Mouse (Mus musculus) heart, adult 2 months (tissue): ENCODE measurements at regions not wholly inside any gene's neighbourhood (a gene's known extent, or its start where the extent isn't known, plus 50 kb on each side); places are given as distances from the start of the nearest gene placed in this dataset.

Experiments
- DNase-seq, 2 experiments: peaks; one replicate each; pipeline ENCODE4 v3.0.0; 2021
- H3K27ac ChIP-seq: fragments of 200-600 bp; 2 replicates; pipeline ENCODE4 v1.8.1; 2022
- H3K27me3 ChIP-seq: fragments of 200-500 bp; 2 replicates; pipeline ENCODE4 v1.6.1; 2012; ENCODE audit warnings: mild to moderate bottlenecking, low read length, inconsistent platforms, mixed read lengths; ENCODE audit not compliant: control insufficient read depth, insufficient read depth
- H3K36me3 ChIP-seq: fragments of 200-500 bp; 2 replicates; pipeline ENCODE4 v1.6.1; 2012; ENCODE audit warnings: low read length, inconsistent platforms; ENCODE audit not compliant: control insufficient read depth, insufficient read depth
- H3K4me1 ChIP-seq: fragments of 200-500 bp; 2 replicates; pipeline ENCODE4 v1.6.1; 2011; ENCODE audit warnings: low read length; ENCODE audit not compliant: control insufficient read depth, insufficient read depth
- H3K4me3 ChIP-seq: fragments of 200-600 bp; 2 replicates; pipeline ENCODE4 v1.8.1; 2022
- H3K79me2 ChIP-seq: fragments of 200-500 bp; replicated peaks from 2 replicates; pipeline ENCODE4 v1.6.1; 2012; ENCODE audit warnings: mild to moderate bottlenecking, inconsistent platforms, low read length, moderate library complexity, mixed read lengths; ENCODE audit not compliant: control insufficient read depth, insufficient read depth
- H3K9ac ChIP-seq: fragments of 200-500 bp; 2 replicates; pipeline ENCODE4 v1.6.1; 2012; ENCODE audit warnings: low read depth, mild to moderate bottlenecking, control low read depth, inconsistent platforms, low read length, mixed read lengths
- CTCF ChIP-seq: fragments of 200-600 bp; IDR thresholded peaks from 2 replicates; pipeline ENCODE4 v1.8.1; 2022; ENCODE audit warnings: antibody characterized with exemption, mild to moderate bottlenecking, moderate library complexity
- EP300 ChIP-seq: fragments of 200-500 bp; IDR thresholded peaks from 2 replicates; pipeline ENCODE4 v1.6.1; 2011; ENCODE audit warnings: low read depth, low read length, control low read depth; ENCODE audit not compliant: insufficient read depth
- POLR2A ChIP-seq: fragments of 200-500 bp; IDR thresholded peaks from 2 replicates; pipeline ENCODE4 v1.6.1; 2011; ENCODE audit warnings: mild to moderate bottlenecking, low read depth, low read length, control low read depth; ENCODE audit not compliant: insufficient read depth
- WGBS: fragments of 180-500 bp; shearing (Covaris S2); methylation state at CpG from one replicate; pipeline ENCODE4 v1.1.7; 2018; 5-methylcytosine and 5-hydroxymethylcytosine counted together
- intact Hi-C: fragments of 180-260 bp; cut with DNase I; formaldehyde crosslinking; loops from one replicate; pipeline ENCODE4 v1.15.1; 2025

DNA sequence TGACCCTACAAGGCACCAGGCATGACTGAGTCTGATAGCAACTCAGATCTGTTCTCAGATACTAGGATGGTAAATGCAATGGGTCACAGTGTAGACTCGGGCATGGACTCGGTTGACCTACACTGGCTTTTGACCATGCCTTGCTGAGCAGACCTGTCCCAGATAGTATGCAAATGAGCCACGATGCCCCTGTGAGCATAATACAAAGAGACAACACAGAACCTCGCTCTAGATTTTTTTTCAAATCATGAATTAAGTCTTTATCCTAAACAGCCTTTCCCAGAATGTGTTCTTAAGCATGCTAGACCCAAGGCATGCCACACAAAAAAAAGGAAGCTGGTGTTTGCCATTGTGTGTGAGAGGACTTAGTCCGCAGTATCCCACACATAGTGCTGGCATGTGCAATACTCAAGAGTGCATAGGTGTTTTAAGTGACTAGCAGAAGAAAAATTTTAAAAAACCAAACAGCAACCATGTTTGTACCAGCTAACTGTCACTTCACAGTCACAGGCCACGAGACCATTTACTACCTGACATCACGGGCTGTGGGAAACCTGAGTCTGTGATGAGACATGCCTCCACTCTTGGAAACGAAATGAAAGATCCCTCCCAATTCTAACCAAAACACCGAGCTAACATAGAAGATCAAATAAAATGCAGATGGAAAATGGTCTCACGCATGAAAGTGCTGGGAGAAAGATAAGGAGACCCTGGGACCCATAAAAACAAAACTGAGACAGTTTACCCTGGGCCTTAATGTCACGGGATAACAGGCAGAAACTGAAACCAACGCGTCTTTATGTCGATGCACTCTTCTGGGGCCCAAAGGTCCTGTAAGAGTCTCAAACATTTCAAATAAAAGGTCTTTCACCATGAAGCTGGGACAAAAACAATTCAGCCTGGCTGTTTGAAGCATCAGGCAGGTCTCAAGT lies 95.2 kb downstream of the Fasl start:
- H3K27ac ChIP-seq, result no peak overlapping the region
- TF ChIP-seq POLR2A, result no peak
- no peak for TF ChIP-seq EP300
- TF ChIP-seq CTCF, result no peak
- no peak overlapping the region for H3K9ac ChIP-seq
- intact Hi-C loops, result no loop called here
- H3K36me3 ChIP-seq, result no peaks in the 10 kb centered on the region
- DNase-seq, result no peak
- no peaks in the 10 kb centered on the region for H3K79me2 ChIP-seq
- no peak overlapping the region for H3K4me3 ChIP-seq
- no peaks in the 10 kb centered on the region for H3K4me1 ChIP-seq
- 83% methylated on average over 14 of the region's 14 CpGs for WGBS
- H3K27me3 ChIP-seq, result no peaks in the 10 kb centered on the region

DNA sequence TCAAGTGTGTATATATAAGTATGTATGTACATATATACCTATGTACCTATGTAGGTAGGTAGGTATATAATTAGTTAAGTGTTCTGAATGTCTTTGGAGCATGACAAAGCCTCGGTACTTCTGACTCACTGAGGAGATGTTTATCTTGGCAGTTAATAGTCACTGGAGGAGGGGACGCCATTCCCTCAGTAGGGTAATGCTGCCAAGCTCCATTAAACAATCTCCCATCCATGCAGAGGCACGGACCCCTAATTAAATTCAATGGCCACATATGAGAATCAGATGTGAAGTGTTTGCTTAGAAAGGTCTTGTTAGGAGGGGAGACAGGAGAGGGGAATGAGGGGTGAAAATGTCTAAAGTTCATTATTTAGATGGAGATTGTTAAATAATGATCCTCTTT lies 99.3 kb downstream of the Fasl start:
- H3K27me3 ChIP-seq, result no peaks in the 10 kb centered on the region
- WGBS, result 19% methylated on average over 3 of the region's 3 CpGs
- no peak overlapping the region for H3K4me3 ChIP-seq
- no peak for DNase-seq
- H3K4me1 ChIP-seq, result no peaks in the 10 kb centered on the region
- H3K79me2 ChIP-seq, result no peaks in the 10 kb centered on the region
- no peaks in the 10 kb centered on the region for H3K36me3 ChIP-seq
- intact Hi-C loops, result loop anchor here (2.0 kb wide), 1 partner anchor 48 kb away; no protein-coding TSS in a partner anchor
- H3K27ac ChIP-seq, result no peak overlapping the region
- TF ChIP-seq CTCF (no peak), POLR2A (no peak), EP300 (no peak)
- H3K9ac ChIP-seq, result no peak overlapping the region

DNA sequence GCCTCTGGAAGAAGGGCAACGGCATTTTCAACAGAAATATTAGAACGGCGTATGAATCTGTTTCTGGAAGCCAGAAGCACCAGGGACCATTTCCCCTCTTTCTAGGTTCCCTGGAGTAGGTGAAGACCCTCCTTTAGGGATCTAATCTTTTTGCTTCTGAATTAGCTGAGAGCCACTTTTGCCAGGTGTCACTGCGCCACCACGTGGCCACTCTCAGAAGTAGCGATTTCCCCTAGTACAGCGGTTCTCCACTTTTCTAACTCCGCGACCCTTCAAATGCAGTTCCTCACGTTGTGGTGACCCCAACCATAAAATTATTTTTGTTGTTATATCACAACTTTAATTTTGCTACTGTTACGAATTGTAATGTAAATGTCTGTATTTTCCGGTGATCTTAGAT lies 100.7 kb downstream of the Fasl start:
- H3K79me2 ChIP-seq, result no peaks in the 10 kb centered on the region
- H3K4me3 ChIP-seq, result no peak overlapping the region

DNA sequence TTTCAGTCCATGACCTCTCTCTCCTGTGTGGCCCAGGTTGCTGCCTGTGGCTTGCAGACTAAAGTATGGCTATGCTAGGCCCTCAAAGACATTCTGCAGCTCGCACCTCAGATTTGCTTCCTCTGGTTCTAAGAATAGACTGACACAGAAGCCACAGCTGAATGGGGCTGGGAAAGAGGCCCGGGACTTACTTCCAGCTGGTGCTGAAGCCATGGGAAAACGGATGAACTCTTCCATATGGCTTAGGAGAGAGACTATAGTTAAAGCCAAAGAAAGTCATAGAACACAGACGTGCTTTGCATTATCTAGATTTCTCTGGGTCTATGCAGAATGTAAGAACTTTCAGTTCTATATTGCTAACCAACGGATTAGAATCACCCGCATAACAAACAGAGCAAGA lies 107.7 kb downstream of the Fasl start:
- no peak for DNase-seq
- no peaks in the 10 kb centered on the region for H3K27me3 ChIP-seq
- H3K4me3 ChIP-seq, result no peak overlapping the region
- 47% methylated on average over 6 of the region's 6 CpGs for WGBS
- H3K27ac ChIP-seq, result no peak overlapping the region
- no peak for TF ChIP-seq POLR2A
- TF ChIP-seq EP300, result no peak
- no peak for TF ChIP-seq CTCF
- intact Hi-C loops, result no loop called here
- no peak overlapping the region for H3K9ac ChIP-seq
- H3K4me1 ChIP-seq, result no peaks in the 10 kb centered on the region
- no peaks in the 10 kb centered on the region for H3K79me2 ChIP-seq
- no peaks in the 10 kb centered on the region for H3K36me3 ChIP-seq

More for the DNA sequence above, 100.7 kb downstream of the Fasl start:
- intact Hi-C loops, result loop anchor here (1.0 kb wide), 1 partner anchor 287 kb away; no protein-coding TSS in a partner anchor
- TF ChIP-seq EP300 (0 out of 2 replicates have a peak, but pooled peaks have one; percentile 44), CTCF (peak; percentile 98; the same call in 1 of the 2 replicates), POLR2A (no peak)
- no peaks in the 10 kb centered on the region for H3K27me3 ChIP-seq
- no peaks in the 10 kb centered on the region for H3K4me1 ChIP-seq
- no peaks in the 10 kb centered on the region for H3K36me3 ChIP-seq
- peak; percentile 35 to 68 for DNase-seq
- no peak overlapping the region for H3K9ac ChIP-seq
- WGBS, result 19% methylated on average over 12 of the region's 12 CpGs
- H3K27ac ChIP-seq, result no peak overlapping the region

DNA sequence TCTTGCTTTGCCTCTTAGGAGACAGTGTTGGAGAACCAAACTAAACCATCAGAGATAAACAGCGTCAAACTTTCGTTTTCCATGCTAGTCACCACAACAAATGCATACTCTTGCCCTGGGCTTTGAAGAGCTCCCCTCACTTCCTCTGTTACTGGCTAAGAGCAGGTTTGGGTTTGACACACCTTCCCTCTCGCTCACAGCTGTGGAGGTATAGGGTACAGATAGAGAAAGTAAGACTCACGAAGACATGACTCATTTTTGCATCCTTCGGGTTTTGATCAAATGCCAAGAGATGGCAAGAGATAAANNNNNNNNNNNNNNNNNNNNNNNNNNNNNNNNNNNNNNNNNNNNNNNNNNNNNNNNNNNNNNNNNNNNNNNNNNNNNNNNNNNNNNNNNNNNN lies 117.4 kb downstream of the Fasl start:
- intact Hi-C loops, result no loop called here
- TF ChIP-seq EP300 (no peak), CTCF (no peak), POLR2A (no peak)
- WGBS, result 74% methylated on average over 5 of the region's 5 CpGs

DNA sequence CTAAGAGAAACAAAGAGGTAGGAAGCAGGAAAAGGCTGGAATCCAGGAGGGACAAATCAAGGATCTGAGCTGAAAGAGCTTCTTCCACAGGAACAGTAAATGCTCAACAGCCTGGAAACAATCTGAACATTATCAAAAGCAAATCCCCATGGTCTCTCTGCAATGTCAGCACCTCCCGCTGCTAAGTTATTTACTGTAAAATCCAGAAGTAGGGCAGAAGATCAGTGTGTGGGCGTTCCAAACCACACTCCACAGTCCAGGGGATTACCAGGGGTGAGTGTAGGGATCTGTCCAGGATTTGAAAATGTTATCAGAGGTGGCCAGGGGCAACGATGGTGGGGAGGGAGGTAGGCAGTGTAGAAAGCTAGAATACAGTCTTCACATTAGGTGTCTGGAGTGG lies 124.0 kb downstream of the Fasl start:
- H3K27me3 ChIP-seq, result no peaks in the 10 kb centered on the region
- DNase-seq, result no peak
- no peaks in the 10 kb centered on the region for H3K79me2 ChIP-seq
- no peak overlapping the region for H3K27ac ChIP-seq
- no peak overlapping the region for H3K9ac ChIP-seq
- no peak overlapping the region for H3K4me3 ChIP-seq
- intact Hi-C loops, result no loop called here
- 24% methylated on average over 3 of the region's 3 CpGs for WGBS
- H3K36me3 ChIP-seq, result no peaks in the 10 kb centered on the region
- TF ChIP-seq POLR2A, result no peak
- no peaks in the 10 kb centered on the region for H3K4me1 ChIP-seq

More for the DNA sequence above, 117.4 kb downstream of the Fasl start:
- H3K79me2 ChIP-seq, result no peaks in the 10 kb centered on the region
- H3K36me3 ChIP-seq, result no peaks in the 10 kb centered on the region
- no peak for DNase-seq
- H3K27me3 ChIP-seq, result no peaks in the 10 kb centered on the region
- no peak overlapping the region for H3K9ac ChIP-seq
- H3K4me3 ChIP-seq, result no peak overlapping the region
- H3K27ac ChIP-seq, result no peak overlapping the region
- H3K4me1 ChIP-seq, result no peaks in the 10 kb centered on the region
